Mouse (Mus musculus) B cell, adult 2 months (primary cell): ENCODE measurements at regions not wholly inside any gene's neighbourhood (a gene's known extent, or its start where the extent isn't known, plus 50 kb on each side); places are given as distances from the start of the nearest gene placed in this dataset.

Experiments used
- DNase-seq, 2 experiments: peaks; one replicate each; pipeline ENCODE4 v3.0.0; 2022

- no peak for DNase-seq
Observed at GRCm38 (mm10) chr6:127392012-127392798, 54.4 kb upstream of the Parp11 start.

- DNase-seq: no peak
Observed at GRCm38 (mm10) chr6:127392799-127393172, 53.9 kb upstream of the Parp11 start.

- DNase-seq: no peak
Observed at GRCm38 (mm10) chr6:127393907-127394600, 52.6 kb upstream of the Parp11 start.
